Mouse (Mus musculus) heart, embryonic 13.5 days (tissue): ENCODE data around the gene S100a2. TPM values are rescaled to one million over a fixed set of nuclear protein-coding genes. Genes with fewer than 3 reads are reported as not detected.
A peak's percentile ranks its signal among the peaks of the same experiment; 100 is the strongest.

Experiments
- ATAC-seq: fragments of 200-750 bp; cut with Nextera tagmentation; 2 replicates; pipeline ENCODE4 v1.8.0; 2017; ENCODE audit warnings: moderate TSS enrichment; ENCODE audit not compliant: insufficient number of reproducible peaks, low FRiP score, low TSS enrichment; ENCODE audit errors: extremely low read depth
- H3K27ac ChIP-seq: fragments of 300-500 bp; sonication (generic); replicated peaks from 2 replicates; pipeline ENCODE4 v1.5.1; 2015; ENCODE audit warnings: moderate library complexity, mild to moderate bottlenecking, inconsistent platforms
- H3K27me3 ChIP-seq: fragments of 300-500 bp; sonication (generic); replicated peaks from 2 replicates; pipeline ENCODE4 v1.6.1; 2015; ENCODE audit warnings: mild to moderate bottlenecking, inconsistent platforms
- H3K36me3 ChIP-seq: fragments of 300-500 bp; sonication (generic); 2 replicates; pipeline ENCODE4 v1.6.1; 2015; ENCODE audit warnings: mild to moderate bottlenecking, inconsistent platforms
- H3K4me1 ChIP-seq: fragments of 300-500 bp; sonication (generic); 2 replicates; pipeline ENCODE4 v1.6.1; 2015; ENCODE audit warnings: inconsistent platforms
- H3K4me2 ChIP-seq: fragments of 300-500 bp; sonication (generic); 2 replicates; pipeline ENCODE4 v1.6.1; 2015; ENCODE audit warnings: inconsistent platforms, mild to moderate bottlenecking, moderate library complexity
- H3K4me3 ChIP-seq: fragments of 300-500 bp; sonication (generic); 2 replicates; pipeline ENCODE4 v1.5.1; 2015; ENCODE audit warnings: moderate library complexity, mild to moderate bottlenecking, inconsistent platforms
- H3K9ac ChIP-seq: fragments of 300-500 bp; sonication (generic); 2 replicates; pipeline ENCODE4 v1.6.1; 2015; ENCODE audit warnings: inconsistent platforms, mild to moderate bottlenecking, moderate library complexity
- H3K9me3 ChIP-seq: fragments of 300-500 bp; sonication (generic); 2 replicates; pipeline ENCODE4 v1.6.1; 2016; ENCODE audit warnings: inconsistent platforms
- WGBS: fragments of 180-500 bp; shearing (Covaris S2); methylation state at CpG from one replicate; pipeline ENCODE4 v1.1.7; 2015; ENCODE audit warnings: mixed read lengths; 5-methylcytosine and 5-hydroxymethylcytosine counted together
- polyA plus RNA-seq: library from polyadenylated mRNA; unstranded; fragments of >200 nt; fragmentation: Nextera tagmentation; extraction: Ambion mirVana; gene quantifications from 2 replicates; pipeline ENCODE4 v1.2.1, GENCODE M21; 2015

Gene S100a2
- polyA plus RNA-seq: not detected in 2 replicates

DNA sequence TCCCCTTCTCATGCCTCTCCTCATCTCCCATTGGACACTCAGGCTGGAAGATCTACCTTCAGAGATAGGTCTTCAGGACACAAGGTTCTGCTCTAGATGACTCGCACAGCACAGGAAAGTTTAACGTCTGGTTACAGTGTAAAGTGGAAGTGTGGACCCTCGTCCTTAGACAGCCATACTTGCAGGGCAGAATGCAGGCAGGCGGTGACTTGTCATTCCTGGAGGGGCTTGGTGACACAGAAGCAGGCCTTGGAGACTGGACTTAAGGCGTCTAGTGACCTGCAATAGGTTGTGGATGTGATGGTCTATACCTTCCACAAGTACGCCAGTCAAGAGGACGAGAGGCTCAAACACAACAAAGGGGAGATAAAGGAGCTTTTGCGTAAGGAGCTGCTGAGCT lies at the start of gene S100a2:
S100a2 (plus strand) TSS at position 301 of the 400 bp plus-strand sequence.
- Histone ChIP-seq H3K36me3 (no peaks in the 10 kb centered on the region), H3K4me2 (no peak within 1 kb of the TSS), H3K27ac (no peak within 1 kb of the TSS), H3K9ac (no peak within 1 kb of the TSS), H3K4me1 (peaks cover 16% of the 10 kb centered on the region), H3K9me3 (0 out of 2 replicates have a peak, but pooled peaks cover 5% of the 10 kb centered on the region), H3K27me3 (no peaks in the 10 kb centered on the region), H3K4me3 (no peak within 1 kb of the TSS)
- no peak for ATAC-seq
- WGBS: 76% methylated on average over 8 of the region's 8 CpGs

- Histone ChIP-seq H3K4me2 (peak overlapping the region; percentile 39), H3K9me3 (no peaks in the 10 kb centered on the region), H3K36me3 (no peaks in the 10 kb centered on the region), H3K9ac (peak overlapping the region; percentile 65; the same call in 1 of the 2 replicates), H3K4me1 (peaks cover 15% of the 10 kb centered on the region), H3K27ac (peak overlapping the region; percentile 30), H3K4me3 (peak overlapping the region; percentile 13), H3K27me3 (0 out of 2 replicates have a peak, but pooled peaks cover 6% of the 10 kb centered on the region)
- WGBS: 70% methylated on average over 4 of the region's 4 CpGs
- no peak for ATAC-seq
Observed at GRCm38 (mm10) chr3:90540904-90541303, 49.1 kb upstream of the S100a2 start.

DNA sequence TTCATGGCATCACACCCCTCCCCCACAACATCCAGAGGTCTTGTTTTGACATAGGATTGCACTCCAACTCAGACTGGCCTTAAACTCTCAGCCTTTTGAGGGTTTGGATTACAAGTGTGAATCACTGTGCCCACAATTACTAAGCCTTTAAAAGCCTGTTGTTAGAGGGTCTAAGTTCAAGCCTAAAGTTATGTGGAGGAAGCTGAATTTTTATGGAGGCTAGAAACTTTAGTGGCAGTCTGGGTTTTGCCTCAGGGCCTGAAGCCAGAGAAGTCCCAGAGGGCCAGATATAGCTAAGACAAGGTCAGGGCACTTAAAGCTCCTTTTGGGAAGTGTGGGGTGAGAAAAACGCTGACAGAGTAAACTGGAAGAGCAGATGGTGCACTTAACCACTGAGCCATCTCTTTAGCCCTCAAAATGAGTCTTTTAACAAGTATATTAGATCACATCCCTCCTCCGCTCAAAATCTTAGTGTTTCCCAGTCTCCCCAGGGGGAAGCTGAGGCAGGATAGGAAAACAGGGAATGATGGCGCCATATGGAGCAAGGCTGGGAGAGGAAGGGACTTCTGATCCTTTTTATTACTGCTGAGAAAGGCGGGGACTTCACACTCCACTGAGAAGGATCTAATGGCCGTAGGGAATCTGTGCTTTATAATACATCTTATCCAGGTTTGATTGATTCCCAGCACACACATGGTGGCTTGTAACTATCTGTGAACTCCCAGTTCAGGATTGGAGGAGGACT lies 40.2 kb upstream of the S100a2 start:
- H3K27me3 ChIP-seq: no peaks in the 10 kb centered on the region
- no peak overlapping the region for H3K27ac ChIP-seq
- no peak overlapping the region for H3K4me2 ChIP-seq
- no peak overlapping the region for H3K9ac ChIP-seq
- H3K4me3 ChIP-seq: no peak overlapping the region
- no peak for ATAC-seq
- H3K36me3 ChIP-seq: no peaks in the 10 kb centered on the region
- WGBS: 55% methylated on average over 5 of the region's 5 CpGs
- no peaks in the 10 kb centered on the region for H3K9me3 ChIP-seq
- peaks cover 7% of the 10 kb centered on the region; the same call in 1 of the 2 replicates for H3K4me1 ChIP-seq

GRCm38 (mm10) chr3:90550421-90550790 lies 39.6 kb upstream of the S100a2 start:
- Histone ChIP-seq H3K4me3 (no peak overlapping the region), H3K9ac (no peak overlapping the region), H3K27ac (no peak overlapping the region), H3K27me3 (no peaks in the 10 kb centered on the region), H3K4me1 (peaks cover 7% of the 10 kb centered on the region; the same call in 1 of the 2 replicates), H3K36me3 (no peaks in the 10 kb centered on the region), H3K9me3 (no peaks in the 10 kb centered on the region), H3K4me2 (no peak overlapping the region)
- 86% methylated on average over 2 of the region's 2 CpGs for whole genome bisulfite sequencing
- ATAC-seq: no peak

DNA sequence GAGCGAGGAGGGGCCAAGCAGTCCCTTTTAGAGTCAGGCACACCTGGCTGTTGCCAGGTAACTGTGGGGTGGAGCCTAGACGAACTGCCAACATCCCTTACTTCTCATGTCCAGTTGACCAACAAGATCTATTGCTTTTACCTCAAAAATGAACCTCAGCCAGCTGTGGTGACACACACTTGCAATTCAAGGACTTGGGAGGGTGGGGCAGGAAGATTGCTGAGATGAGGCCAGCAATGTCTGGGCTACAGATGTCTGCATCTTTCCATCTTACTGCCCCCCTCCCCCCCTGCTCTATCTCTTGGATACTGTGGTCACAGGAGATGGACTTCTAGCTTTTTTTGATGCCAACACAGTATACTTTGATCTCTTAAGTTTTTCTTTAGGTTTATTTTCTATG lies 37.8 kb upstream of the S100a2 start:
- Histone ChIP-seq H3K27me3 (no peaks in the 10 kb centered on the region), H3K4me1 (peaks cover 7% of the 10 kb centered on the region; the same call in 1 of the 2 replicates), H3K36me3 (no peaks in the 10 kb centered on the region), H3K9ac (no peak overlapping the region), H3K27ac (no peak overlapping the region), H3K4me2 (no peak overlapping the region), H3K9me3 (no peaks in the 10 kb centered on the region), H3K4me3 (no peak overlapping the region)
- no peak for ATAC-seq
- 91% methylated on average over 2 of the region's 2 CpGs for WGBS

DNA sequence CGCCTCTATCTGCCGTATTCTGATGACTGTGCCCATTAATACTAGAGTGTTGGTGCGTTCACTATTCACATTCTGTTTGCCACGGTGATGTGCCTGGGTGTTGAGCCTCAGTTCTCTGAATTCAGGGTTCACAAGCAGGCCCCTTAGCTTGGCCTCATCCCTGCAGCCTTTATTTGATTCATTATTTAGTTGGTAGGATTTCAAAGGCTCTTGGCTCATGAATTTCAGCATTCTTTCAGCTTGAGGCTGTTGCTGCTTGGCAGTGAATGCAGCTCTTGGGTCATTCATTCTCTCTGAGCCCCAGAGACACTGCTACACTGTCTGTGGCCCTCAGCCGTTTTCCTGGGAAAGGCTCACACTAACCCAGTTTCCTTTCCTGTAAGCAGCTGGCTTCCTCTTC lies 34.1 kb upstream of the S100a2 start:
- no peaks in the 10 kb centered on the region for H3K36me3 ChIP-seq
- no peaks in the 10 kb centered on the region for H3K4me1 ChIP-seq
- H3K27ac ChIP-seq: no peak overlapping the region
- no peak overlapping the region for H3K4me3 ChIP-seq
- H3K27me3 ChIP-seq: no peaks in the 10 kb centered on the region
- no peak overlapping the region for H3K9ac ChIP-seq
- 64% methylated on average over 5 of the region's 5 CpGs for WGBS
- ATAC-seq: no peak
- no peak overlapping the region for H3K4me2 ChIP-seq
- no peaks in the 10 kb centered on the region for H3K9me3 ChIP-seq

DNA sequence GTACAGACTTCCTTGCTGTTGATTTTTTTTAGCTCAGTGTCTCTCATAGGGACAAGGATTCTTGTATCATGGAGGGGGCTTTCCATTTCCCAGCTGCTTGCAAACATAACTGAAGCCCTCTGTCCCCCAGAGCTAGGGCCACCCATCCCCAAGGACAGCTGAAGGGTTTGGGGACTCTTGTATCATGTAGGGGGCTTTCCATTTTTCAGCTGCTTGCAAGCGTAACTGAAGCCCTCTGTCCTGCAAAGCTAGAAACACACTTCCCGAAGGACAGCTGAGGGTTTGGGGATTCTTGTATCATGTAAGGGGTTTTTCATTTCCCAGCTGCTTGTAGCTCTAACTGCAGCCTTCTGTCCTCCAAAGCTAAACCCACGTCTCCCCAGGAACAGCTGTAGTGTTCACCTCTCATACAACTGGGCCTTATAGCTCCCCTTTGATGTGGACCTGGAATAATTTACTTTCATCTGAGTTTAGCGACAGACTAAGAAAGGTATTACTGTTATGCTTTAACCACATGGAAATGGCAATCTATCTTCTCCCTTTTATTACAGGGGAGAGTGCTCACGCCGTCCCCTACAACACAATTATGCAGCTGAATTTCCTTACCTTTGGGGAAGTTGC lies 29.9 kb upstream of the S100a2 start, which contains the start of gene S100a3:
S100a3 (plus strand) TSS at position 571 of the 621 bp plus-strand sequence.
- no peaks in the 10 kb centered on the region for H3K9me3 ChIP-seq
- H3K36me3 ChIP-seq: no peaks in the 10 kb centered on the region
- ATAC-seq: no peak
- H3K9ac ChIP-seq: no peak within 1 kb of the TSS
- H3K4me3 ChIP-seq: no peak within 1 kb of the TSS
- H3K27me3 ChIP-seq: no peaks in the 10 kb centered on the region
- 77% methylated on average over 6 of the region's 6 CpGs for WGBS
- H3K4me1 ChIP-seq: no peaks in the 10 kb centered on the region
- no peak within 1 kb of the TSS for H3K4me2 ChIP-seq
- no peak within 1 kb of the TSS for H3K27ac ChIP-seq

DNA sequence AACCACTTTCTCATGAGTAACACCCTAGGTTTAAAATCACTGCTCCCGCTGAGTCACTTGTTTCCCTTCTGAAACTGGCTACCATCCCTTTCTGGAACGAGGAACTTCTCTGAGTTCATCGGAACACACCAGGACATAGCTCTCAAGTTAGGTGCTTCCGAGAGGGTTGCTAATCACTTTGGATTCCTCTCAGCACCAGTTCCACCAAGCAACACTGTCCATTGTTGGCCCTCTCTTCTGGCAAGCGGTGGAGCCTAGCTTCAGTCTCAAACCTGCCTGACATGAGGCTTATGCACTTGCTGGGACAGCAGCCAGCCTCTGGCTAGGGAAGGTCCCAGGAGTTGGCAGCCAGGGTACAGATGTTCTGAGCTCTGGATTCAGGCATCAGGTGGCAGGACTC lies 15.4 kb upstream of the S100a2 start:
- no peak for ATAC-seq
- no peaks in the 10 kb centered on the region for H3K4me1 ChIP-seq
- no peak overlapping the region for H3K27ac ChIP-seq
- no peaks in the 10 kb centered on the region for H3K27me3 ChIP-seq
- no peak overlapping the region for H3K4me2 ChIP-seq
- H3K9me3 ChIP-seq: no peaks in the 10 kb centered on the region
- 68% methylated on average over 5 of the region's 5 CpGs for WGBS
- H3K9ac ChIP-seq: no peak overlapping the region
- no peaks in the 10 kb centered on the region for H3K36me3 ChIP-seq
- H3K4me3 ChIP-seq: no peak overlapping the region

DNA sequence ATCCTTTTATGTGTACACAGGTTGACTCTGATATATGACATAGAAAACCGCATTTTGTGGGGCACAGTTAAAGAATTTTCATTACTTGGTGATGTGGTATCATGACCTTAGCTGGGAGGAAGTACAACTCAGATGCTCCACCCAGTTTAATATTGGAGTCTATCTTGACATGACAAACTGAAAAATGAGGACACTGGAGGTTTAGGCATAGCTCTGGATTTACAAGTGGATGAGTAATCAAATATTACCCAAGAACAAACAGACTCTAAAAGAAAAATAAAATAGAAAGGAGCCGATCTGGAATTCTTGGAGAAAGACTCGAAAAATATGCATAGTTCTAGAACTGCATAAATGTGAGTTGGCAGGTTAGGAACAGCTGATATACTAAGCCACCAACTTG lies 14.7 kb upstream of the S100a2 start:
- no peak overlapping the region for H3K27ac ChIP-seq
- H3K9me3 ChIP-seq: no peaks in the 10 kb centered on the region
- H3K36me3 ChIP-seq: no peaks in the 10 kb centered on the region
- no peak overlapping the region for H3K9ac ChIP-seq
- no peaks in the 10 kb centered on the region for H3K4me1 ChIP-seq
- no peak overlapping the region for H3K4me3 ChIP-seq
- H3K27me3 ChIP-seq: no peaks in the 10 kb centered on the region
- H3K4me2 ChIP-seq: no peak overlapping the region
- 71% methylated on average over 3 of the region's 3 CpGs for WGBS
- no peak for ATAC-seq

DNA sequence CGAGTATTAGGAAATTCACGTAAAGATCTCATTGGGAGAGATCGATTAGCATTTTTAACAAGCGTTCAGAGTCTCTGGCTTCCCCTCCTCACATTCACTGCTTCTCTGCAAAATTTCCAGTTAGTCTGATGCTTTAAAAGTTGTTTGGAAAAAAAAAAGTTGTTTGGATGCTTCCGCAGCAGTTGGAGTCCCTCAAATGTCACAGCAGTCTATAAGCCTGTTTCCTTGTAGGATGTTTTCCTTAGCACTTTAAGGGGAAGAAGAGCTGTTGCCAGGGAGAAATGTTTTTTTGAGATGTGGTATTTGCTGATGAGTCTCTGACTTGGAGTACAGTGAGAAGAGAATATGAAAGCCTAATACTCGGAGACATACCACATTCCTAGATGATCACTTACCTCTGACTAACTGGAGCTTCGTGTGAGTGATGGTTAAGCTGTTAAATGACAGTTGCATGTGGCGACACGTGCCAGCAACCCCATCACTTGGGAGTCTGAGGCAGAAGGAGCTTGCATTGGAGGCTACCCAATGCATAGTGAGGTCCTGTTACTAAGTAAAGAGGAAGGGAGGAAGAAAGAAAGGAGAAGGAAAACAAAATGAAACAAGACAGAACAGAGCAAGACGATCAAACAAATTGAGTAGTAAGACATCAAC lies 13.6 kb upstream of the S100a2 start:
- no peak for ATAC-seq
- H3K9ac ChIP-seq: no peak overlapping the region
- H3K9me3 ChIP-seq: no peaks in the 10 kb centered on the region
- H3K27me3 ChIP-seq: no peaks in the 10 kb centered on the region
- no peak overlapping the region for H3K4me2 ChIP-seq
- 57% methylated on average over 10 of the region's 10 CpGs for WGBS
- H3K4me3 ChIP-seq: no peak overlapping the region
- H3K36me3 ChIP-seq: no peaks in the 10 kb centered on the region
- no peaks in the 10 kb centered on the region for H3K4me1 ChIP-seq
- H3K27ac ChIP-seq: no peak overlapping the region

DNA sequence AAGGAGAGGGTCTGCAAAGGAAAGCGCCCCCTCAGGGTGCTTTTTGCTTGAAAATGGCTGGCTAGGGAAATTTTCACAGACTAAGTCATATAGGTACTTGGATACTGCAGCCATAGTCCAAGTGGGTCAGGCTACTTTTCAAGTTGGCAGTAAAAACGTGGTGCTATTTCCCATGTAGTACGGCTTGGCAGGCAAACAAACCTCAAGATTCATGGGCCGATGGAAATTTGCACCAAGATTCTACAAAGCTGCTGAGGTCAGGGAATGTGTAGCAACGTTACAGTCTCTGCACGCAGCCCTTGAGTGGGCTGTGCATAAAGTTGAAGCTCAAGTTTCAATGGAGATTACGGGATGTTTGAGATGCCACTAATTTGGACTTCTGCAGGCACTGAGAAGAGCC lies 10.6 kb upstream of the S100a2 start:
- Histone ChIP-seq H3K36me3 (no peaks in the 10 kb centered on the region), H3K9me3 (no peaks in the 10 kb centered on the region), H3K4me2 (no peak overlapping the region), H3K4me1 (peaks cover 14% of the 10 kb centered on the region), H3K4me3 (no peak overlapping the region), H3K9ac (no peak overlapping the region), H3K27me3 (no peaks in the 10 kb centered on the region), H3K27ac (no peak overlapping the region)
- no peak for ATAC-seq
- WGBS: 54% methylated on average over 7 of the region's 7 CpGs
